Mouse (Mus musculus) forebrain, embryonic 14.5 days (tissue): ENCODE data around the gene Antxr2. TPM values are rescaled to one million over a fixed set of nuclear protein-coding genes. Genes with fewer than 3 reads are reported as not detected.

Experiments used
- ATAC-seq: fragments of 200-750 bp; cut with Nextera tagmentation; 2 replicates; pipeline ENCODE4 v1.8.0; 2017; ENCODE audit warnings: mild to moderate bottlenecking, moderate library complexity
- DNase-seq: peaks from one replicate; pipeline ENCODE4 v3.0.0-alpha.2; 2015; ENCODE audit warnings: low spot score
- H3K27ac ChIP-seq: fragments of 300-500 bp; sonication (generic); 2 replicates; pipeline ENCODE4 v1.5.1; 2014; ENCODE audit warnings: low read depth, mild to moderate bottlenecking, control low read depth, low read length, moderate library complexity
- H3K27me3 ChIP-seq: fragments of 300-500 bp; sonication (generic); replicated peaks from 2 replicates; pipeline ENCODE4 v1.6.1; 2014; ENCODE audit warnings: low read length, control low read depth, mixed read lengths; ENCODE audit not compliant: control insufficient read depth, insufficient read depth
- H3K36me3 ChIP-seq: fragments of 300-500 bp; sonication (generic); 2 replicates; pipeline ENCODE4 v1.6.1; 2014; ENCODE audit warnings: low read length, control low read depth; ENCODE audit not compliant: control insufficient read depth, insufficient read depth
- H3K4me1 ChIP-seq: fragments of 300-500 bp; sonication (generic); 2 replicates; pipeline ENCODE4 v1.6.1; 2014; ENCODE audit warnings: antibody characterized with exemption, low read length, control low read depth; ENCODE audit not compliant: control insufficient read depth, insufficient read depth
- H3K4me2 ChIP-seq: fragments of 300-500 bp; sonication (generic); 2 replicates; pipeline ENCODE4 v1.6.1; 2014; ENCODE audit warnings: mild to moderate bottlenecking, control low read depth, low read length
- H3K4me3 ChIP-seq: fragments of 300-500 bp; sonication (generic); 2 replicates; pipeline ENCODE4 v1.5.1; 2014; ENCODE audit warnings: low read depth, low read length, control low read depth
- H3K9ac ChIP-seq: fragments of 300-500 bp; sonication (generic); 2 replicates; pipeline ENCODE4 v1.6.1; 2014; ENCODE audit warnings: mild to moderate bottlenecking, low read length, control low read depth, moderate library complexity
- H3K9me3 ChIP-seq: fragments of 300-500 bp; sonication (generic); replicated peaks from 2 replicates; pipeline ENCODE4 v1.6.1; 2016; ENCODE audit warnings: low read length, control low read depth, mixed read lengths; ENCODE audit not compliant: control insufficient read depth
- WGBS: fragments of 180-500 bp; shearing (Covaris S2); extraction: QIAGEN DNeasy Blood & Tissue Kit; methylation state at CpG from one replicate; pipeline ENCODE4 v1.1.7; 2014; 5-methylcytosine and 5-hydroxymethylcytosine counted together
- polyA plus RNA-seq: library from polyadenylated mRNA; unstranded; fragments of >200 nt; fragmentation: Nextera tagmentation; extraction: Ambion mirVana; gene quantifications from 2 replicates; pipeline ENCODE4 v1.2.1, GENCODE M21; 2014

Antxr2 gene
- polyA plus RNA-seq, 1 experiment from 2014 or later, result 3.5 TPM

DNA sequence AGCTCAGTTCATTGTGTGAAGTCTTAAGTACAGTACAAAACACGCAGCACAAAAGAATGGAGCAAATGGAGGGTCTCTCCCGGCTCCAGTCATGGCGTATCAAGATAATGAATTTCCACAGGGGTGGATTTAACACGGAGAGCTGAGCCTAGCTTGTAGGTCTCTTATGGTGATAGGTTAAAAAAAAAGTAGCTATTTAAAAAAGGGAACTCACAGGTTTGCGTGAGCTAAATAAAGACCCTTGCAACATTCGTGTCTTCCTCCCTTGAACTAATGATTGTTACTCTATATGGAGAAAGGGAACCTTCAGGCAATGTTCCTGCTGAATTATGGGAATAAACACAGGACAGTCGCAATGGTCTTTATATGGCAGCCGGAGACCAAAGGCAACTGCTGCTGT, 150.7 kb downstream of the Antxr2 start:
- Histone ChIP-seq H3K27me3 (no peaks in the 10 kb centered on the region), H3K4me2 (no peak overlapping the region), H3K4me1 (no peaks in the 10 kb centered on the region), H3K36me3 (no peaks in the 10 kb centered on the region), H3K9me3 (no peaks in the 10 kb centered on the region), H3K9ac (no peak overlapping the region), H3K27ac (no peak overlapping the region), H3K4me3 (no peak overlapping the region)
- DNase-seq, result no peak
- no peak for ATAC-seq
- 69% methylated on average over 8 of the region's 8 CpGs for WGBS

DNA sequence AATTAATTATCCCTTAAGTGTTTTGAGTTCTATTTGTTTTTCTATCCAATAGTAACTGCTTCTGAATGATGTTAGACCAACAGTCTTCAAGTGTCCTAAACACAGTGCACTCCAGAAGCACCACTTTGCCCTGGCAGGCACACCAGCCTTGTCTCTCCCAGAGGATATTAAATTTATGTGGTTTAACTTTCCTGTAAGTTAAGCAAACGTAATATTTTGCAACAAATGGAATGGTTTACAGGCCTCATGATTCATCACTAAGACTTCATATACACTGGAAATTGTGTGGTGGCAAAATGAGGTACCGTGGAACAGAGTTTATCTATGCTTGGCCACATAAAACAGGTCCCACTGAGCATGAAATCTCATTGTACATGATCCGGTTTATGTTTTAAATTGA, 152.0 kb downstream of the Antxr2 start:
- no peak overlapping the region for H3K27ac ChIP-seq
- H3K9ac ChIP-seq, result no peak overlapping the region
- no peak overlapping the region for H3K4me3 ChIP-seq
- no peaks in the 10 kb centered on the region for H3K4me1 ChIP-seq
- H3K9me3 ChIP-seq, result no peaks in the 10 kb centered on the region
- no peaks in the 10 kb centered on the region for H3K27me3 ChIP-seq
- no peak overlapping the region for H3K4me2 ChIP-seq
- ATAC-seq, result no peak
- no peaks in the 10 kb centered on the region for H3K36me3 ChIP-seq
- DNase-seq, result no peak
- WGBS, result 84% methylated on average over 3 of the region's 3 CpGs

DNA sequence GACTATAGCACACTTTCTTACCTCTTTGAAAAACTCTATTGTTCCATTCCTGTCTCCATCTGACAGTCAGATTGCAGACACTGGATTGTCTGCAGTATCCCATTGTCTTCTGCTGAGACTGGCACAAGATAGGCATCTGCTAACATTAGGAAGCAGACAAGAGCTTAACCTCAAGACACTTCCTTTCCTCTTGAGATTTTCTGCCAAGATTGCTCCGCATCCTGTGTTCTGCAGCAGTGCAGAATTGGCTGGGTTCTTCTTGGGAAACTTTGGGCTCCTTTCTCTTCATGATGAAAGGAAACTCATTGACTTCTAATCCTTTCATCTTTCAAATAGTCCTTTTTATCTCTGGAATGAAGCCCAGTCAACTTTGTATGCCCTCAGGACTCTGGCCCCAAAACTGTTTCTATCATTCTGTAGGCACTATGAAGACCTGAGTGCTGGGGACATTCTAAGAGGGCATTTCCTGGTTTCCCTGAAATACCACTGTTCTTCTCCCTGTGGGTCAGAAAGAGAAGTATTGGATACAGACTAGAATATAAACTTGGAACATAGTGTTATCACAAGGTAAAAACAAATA, 152.5 kb downstream of the Antxr2 start:
- no peak for ATAC-seq
- H3K9ac ChIP-seq, result no peak overlapping the region
- H3K4me2 ChIP-seq, result no peak overlapping the region
- no peak overlapping the region for H3K27ac ChIP-seq
- no peaks in the 10 kb centered on the region for H3K9me3 ChIP-seq
- no peak for DNase-seq
- H3K27me3 ChIP-seq, result no peaks in the 10 kb centered on the region
- H3K4me3 ChIP-seq, result no peak overlapping the region
- 96% methylated on average over 1 of the region's 1 CpGs for WGBS
- H3K4me1 ChIP-seq, result no peaks in the 10 kb centered on the region
- H3K36me3 ChIP-seq, result no peaks in the 10 kb centered on the region

DNA sequence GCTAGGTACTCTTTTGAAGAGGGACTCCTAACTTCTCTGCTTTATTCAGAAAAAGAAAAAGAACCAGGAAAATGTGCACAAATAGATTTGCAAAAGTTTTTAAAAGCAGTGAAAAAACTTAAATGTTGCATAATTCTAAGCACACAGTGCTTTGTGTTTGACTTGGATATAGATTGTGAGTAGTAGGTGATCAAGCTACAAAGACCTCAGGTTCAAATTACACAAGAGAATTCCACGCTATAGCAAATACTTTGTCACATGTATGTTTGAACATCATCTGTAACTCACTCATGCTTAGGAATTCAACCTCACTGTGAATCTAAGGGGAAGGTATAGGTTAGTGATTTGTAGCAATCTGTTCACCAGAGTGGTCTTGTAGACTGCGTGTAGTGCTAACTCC, 153.9 kb downstream of the Antxr2 start:
- H3K27me3 ChIP-seq, result no peaks in the 10 kb centered on the region
- ATAC-seq, result no peak
- H3K9me3 ChIP-seq, result no peaks in the 10 kb centered on the region
- no peak overlapping the region for H3K27ac ChIP-seq
- no peak overlapping the region for H3K4me2 ChIP-seq
- H3K4me1 ChIP-seq, result no peaks in the 10 kb centered on the region
- H3K4me3 ChIP-seq, result no peak overlapping the region
- no peak for DNase-seq
- H3K9ac ChIP-seq, result no peak overlapping the region
- WGBS, result 94% methylated on average over 2 of the region's 2 CpGs
- no peaks in the 10 kb centered on the region for H3K36me3 ChIP-seq

DNA sequence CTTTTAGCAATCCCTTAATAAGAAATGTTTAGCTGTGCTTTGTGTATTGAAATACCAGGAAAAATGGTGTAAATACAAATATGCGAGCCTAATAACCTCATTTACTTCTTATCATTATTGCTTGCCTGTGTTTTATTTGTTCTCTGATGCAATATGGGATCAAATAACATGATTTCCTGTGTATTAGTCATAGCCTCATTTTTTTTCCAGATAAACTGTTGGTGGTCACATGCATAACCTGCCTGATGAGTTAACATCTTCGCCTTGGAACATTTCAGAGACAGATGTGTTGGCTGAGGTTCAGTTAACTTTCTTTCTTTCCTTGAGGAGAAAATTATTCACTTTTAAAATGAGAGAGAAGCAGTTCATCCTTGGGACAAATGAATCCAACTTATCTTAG, 162.9 kb downstream of the Antxr2 start:
- Histone ChIP-seq H3K36me3 (no peaks in the 10 kb centered on the region), H3K4me1 (no peaks in the 10 kb centered on the region), H3K27ac (no peak overlapping the region), H3K27me3 (no peaks in the 10 kb centered on the region), H3K4me2 (no peak overlapping the region), H3K9me3 (no peaks in the 10 kb centered on the region), H3K4me3 (no peak overlapping the region), H3K9ac (no peak overlapping the region)
- DNase-seq (no peak), ATAC-seq (no peak)
- WGBS, result 92% methylated on average over 2 of the region's 2 CpGs

DNA sequence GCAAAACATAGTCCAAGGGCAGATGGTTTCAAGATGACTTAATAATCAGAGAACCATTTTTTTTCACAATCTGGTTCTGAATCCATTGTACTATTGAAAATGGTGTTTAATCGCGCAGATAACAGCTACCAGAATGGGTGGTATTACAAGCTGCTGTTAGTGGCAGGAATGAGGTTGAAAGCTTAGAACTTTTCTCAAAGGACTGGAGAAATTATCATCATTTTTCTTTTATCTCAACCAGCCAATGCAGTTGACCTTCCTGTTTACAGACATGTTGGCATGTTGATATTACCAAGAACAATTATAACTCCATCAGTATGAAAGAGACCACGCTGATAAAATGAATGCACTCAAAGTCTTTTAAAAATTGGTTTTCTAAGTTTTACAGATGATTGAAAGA, 163.9 kb downstream of the Antxr2 start:
- no peak overlapping the region for H3K4me3 ChIP-seq
- 89% methylated on average over 3 of the region's 3 CpGs for WGBS
- no peak for ATAC-seq

DNA sequence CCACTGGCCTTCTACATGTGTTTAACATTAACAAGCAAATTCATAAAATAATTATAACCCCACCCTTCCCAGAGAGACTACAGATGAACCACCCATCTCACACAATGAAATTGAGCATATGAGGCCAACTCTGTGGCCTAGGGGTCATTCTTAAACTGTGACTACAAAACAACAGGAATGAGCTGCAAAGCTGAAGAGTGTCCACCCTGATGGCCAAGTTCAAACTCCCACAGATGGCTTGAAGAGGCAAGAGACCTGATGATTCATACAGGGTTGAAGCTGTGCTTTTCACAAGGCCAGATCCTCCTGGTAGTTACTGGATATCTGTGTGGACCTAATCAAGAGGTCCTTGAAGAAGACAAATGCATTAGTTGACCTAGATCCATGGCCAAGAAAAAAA, 173.7 kb downstream of the Antxr2 start:
- DNase-seq (no peak), ATAC-seq (no peak)
- Histone ChIP-seq H3K4me1 (no peaks in the 10 kb centered on the region), H3K9ac (no peak overlapping the region), H3K9me3 (no peaks in the 10 kb centered on the region), H3K4me2 (no peak overlapping the region), H3K36me3 (no peaks in the 10 kb centered on the region), H3K27ac (no peak overlapping the region), H3K27me3 (no peaks in the 10 kb centered on the region), H3K4me3 (no peak overlapping the region)

More for the DNA sequence above, 163.9 kb downstream of the Antxr2 start:
- no peaks in the 10 kb centered on the region for H3K36me3 ChIP-seq
- no peaks in the 10 kb centered on the region for H3K9me3 ChIP-seq
- H3K27me3 ChIP-seq, result no peaks in the 10 kb centered on the region
- no peak overlapping the region for H3K9ac ChIP-seq
- H3K4me2 ChIP-seq, result no peak overlapping the region
- no peak overlapping the region for H3K27ac ChIP-seq
- no peak for DNase-seq
- H3K4me1 ChIP-seq, result no peaks in the 10 kb centered on the region

DNA sequence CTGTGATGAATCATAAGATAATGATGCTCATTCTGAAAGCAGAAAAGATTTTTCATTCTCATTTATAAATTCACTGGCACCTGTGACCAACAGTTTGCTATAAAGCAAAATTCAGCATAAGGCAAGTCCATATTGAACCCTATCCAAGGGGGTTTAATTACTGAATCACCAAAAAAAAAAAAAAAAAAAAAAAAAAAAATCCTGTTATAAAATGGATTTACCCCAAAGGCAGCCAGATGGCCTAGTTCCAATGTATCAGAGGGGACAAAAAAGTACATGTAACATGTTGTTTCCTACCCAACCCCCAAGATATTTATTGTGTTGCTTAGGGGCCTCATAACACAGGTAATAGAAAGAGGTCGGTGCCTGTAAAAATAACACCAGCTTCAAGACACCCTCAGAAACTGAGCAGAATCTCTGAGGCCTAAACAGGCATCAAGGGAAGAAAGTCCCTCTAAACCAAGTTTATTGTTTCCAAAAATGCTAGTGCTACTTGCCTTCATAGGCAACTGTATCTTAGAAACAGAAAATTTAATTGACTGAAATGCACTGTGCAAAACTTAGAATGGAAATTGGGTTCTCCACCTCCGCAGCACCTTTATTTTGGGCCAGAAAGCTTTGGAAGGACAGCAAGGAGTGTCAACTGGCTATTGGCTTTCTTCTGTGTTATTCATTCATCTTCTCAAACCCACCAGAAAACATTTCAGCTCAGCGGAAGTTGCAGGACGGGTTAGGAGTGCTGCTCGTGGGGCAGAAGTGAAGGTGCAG, 178.7 kb downstream of the Antxr2 start:
- no peaks in the 10 kb centered on the region for H3K4me1 ChIP-seq
- no peaks in the 10 kb centered on the region for H3K27me3 ChIP-seq
- no peaks in the 10 kb centered on the region for H3K36me3 ChIP-seq
- WGBS, result 91% methylated on average over 5 of the region's 5 CpGs
- no peak overlapping the region for H3K9ac ChIP-seq
- no peak overlapping the region for H3K4me3 ChIP-seq
- H3K9me3 ChIP-seq, result no peaks in the 10 kb centered on the region
- ATAC-seq (no peak), DNase-seq (peak; percentile 69)
- no peak overlapping the region for H3K27ac ChIP-seq
- H3K4me2 ChIP-seq, result no peak overlapping the region

DNA sequence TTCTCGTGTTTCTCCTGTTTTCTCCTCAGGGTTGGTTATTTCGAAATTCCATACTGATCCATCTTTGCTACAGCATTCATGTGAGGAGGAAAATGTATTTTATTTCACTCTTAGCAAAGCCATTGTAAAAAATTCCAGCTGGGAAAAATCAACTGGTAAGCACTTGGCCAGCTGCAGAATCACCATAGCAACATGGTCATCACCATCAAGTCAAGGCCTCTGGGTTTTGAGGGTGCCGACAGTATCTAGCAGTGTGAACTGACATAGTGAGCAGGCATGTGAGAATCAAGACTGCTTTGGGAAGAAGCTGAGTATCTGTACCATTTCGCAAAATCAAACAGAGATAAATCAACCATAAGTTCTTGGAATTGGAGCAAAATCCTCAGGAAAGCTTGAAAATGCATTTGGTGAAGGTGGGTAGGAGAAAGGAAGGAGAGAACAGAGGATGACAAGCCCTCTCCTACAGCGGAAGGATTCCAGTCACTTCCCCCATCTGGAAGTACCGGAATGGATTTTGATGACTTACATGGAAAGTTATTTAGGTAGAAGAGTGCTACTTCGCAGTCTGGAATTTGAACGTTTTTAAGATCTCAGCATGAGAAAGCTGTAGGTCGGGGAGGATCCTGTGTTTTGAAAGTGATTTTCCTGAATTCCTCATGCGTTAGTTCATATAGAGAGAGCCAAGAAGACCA, 183.5 kb downstream of the Antxr2 start:
- Histone ChIP-seq H3K4me1 (no peaks in the 10 kb centered on the region), H3K9me3 (no peaks in the 10 kb centered on the region), H3K9ac (no peak overlapping the region), H3K36me3 (no peaks in the 10 kb centered on the region), H3K27ac (no peak overlapping the region), H3K27me3 (no peaks in the 10 kb centered on the region), H3K4me3 (no peak overlapping the region), H3K4me2 (no peak overlapping the region)
- no peak for DNase-seq
- 93% methylated on average over 10 of the region's 10 CpGs for WGBS
- no peak for ATAC-seq
